Mouse (Mus musculus): ENCODE results near the gene Kif1b. TPM values are rescaled to one million over a fixed set of nuclear protein-coding genes. Genes with fewer than 3 reads are reported as not detected.
"Not testable (repeated sequence)": the region's sequence is repeated elsewhere in the genome, so short reads cannot be mapped to it uniquely, and the experiment has no call there.

Kif1b gene
- polyA plus RNA-seq, 1 experiment from 2014 or later: 34.4 TPM

DNA sequence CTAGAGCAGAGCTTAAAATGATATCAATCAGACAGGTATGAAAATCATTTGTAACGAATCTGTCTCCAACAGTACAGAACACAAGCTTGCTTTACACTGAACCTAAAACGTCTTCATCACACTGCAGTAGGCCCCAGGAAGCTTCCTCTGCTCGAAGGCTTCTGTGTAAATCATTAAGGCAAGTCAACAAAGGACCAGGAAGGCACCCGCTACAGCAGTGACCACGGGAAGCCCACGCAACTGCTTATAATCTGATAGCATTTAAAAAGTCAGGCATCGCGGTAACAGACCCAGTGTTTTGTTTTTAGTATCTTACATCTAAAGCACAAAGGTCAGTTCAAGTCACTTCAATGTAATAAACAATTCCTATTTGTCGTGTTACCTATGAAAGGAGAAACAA lies 73.6 kb downstream of the Kif1b start:
- 46% methylated on average over 9 of the region's 9 CpGs for WGBS
- H3K4me3 ChIP-seq (ENCODE audit: low read depth, low read length): no peak overlapping the region
- no peak overlapping the region for H3K27ac ChIP-seq (ENCODE audit: low read depth)
- no peak overlapping the region for H3K9ac ChIP-seq (ENCODE audit: low read length)
- no peaks in the 10 kb centered on the region for H3K27me3 ChIP-seq (replicated peaks; ENCODE audit: control insufficient read depth, insufficient read depth, low read length)
- H3K4me2 ChIP-seq (ENCODE audit: low read length): no peak overlapping the region
- no peaks in the 10 kb centered on the region for H3K9me3 ChIP-seq (ENCODE audit: control insufficient read depth, low read length)
- H3K4me1 ChIP-seq (replicated peaks; ENCODE audit: control insufficient read depth, insufficient read depth, low read length): 0 out of 2 replicates have a peak, but pooled peaks cover 2% of the 10 kb centered on the region
- ATAC-seq (replicated peaks; ENCODE audit: low FRiP score, low TSS enrichment, low read depth) (no peak), DNase-seq (ENCODE audit: low spot score) (no peak)
- peaks cover 23% of the 10 kb centered on the region for H3K36me3 ChIP-seq (ENCODE audit: control insufficient read depth, insufficient read depth, low read length)

- not testable (repeated sequence) for H3K27ac ChIP-seq (ENCODE audit: low read depth); H3K27me3 ChIP-seq (replicated peaks; ENCODE audit: control insufficient read depth, insufficient read depth, low read length); H3K4me1 ChIP-seq (replicated peaks; ENCODE audit: control insufficient read depth, insufficient read depth, low read length); DNase-seq (ENCODE audit: low spot score); H3K4me2 ChIP-seq (ENCODE audit: low read length); H3K9ac ChIP-seq (ENCODE audit: low read length); H3K4me3 ChIP-seq (ENCODE audit: low read depth, low read length); H3K9me3 ChIP-seq (ENCODE audit: control insufficient read depth, low read length); ATAC-seq (replicated peaks; ENCODE audit: low FRiP score, low TSS enrichment, low read depth)
- WGBS: 93% methylated on average over 3 of the region's 3 CpGs
- peaks cover 15% of the 10 kb centered on the region for H3K36me3 ChIP-seq (ENCODE audit: control insufficient read depth, insufficient read depth, low read length)
Measured at GRCm38 (mm10) chr4:149228682-149229081, 78.8 kb downstream of the Kif1b start.

GRCm38 (mm10) chr4:149228256-149228655 lies 79.2 kb downstream of the Kif1b start:
- H3K9me3 ChIP-seq (ENCODE audit: control insufficient read depth, low read length): no peaks in the 10 kb centered on the region
- ATAC-seq (replicated peaks; ENCODE audit: low FRiP score, low TSS enrichment, low read depth): no peak
- H3K27ac ChIP-seq (ENCODE audit: low read depth): no peak overlapping the region
- H3K27me3 ChIP-seq (replicated peaks; ENCODE audit: control insufficient read depth, insufficient read depth, low read length): no peaks in the 10 kb centered on the region
- H3K36me3 ChIP-seq (ENCODE audit: control insufficient read depth, insufficient read depth, low read length): peaks cover 18% of the 10 kb centered on the region
- H3K4me2 ChIP-seq (ENCODE audit: low read length): no peak overlapping the region
- no peak overlapping the region for H3K4me3 ChIP-seq (ENCODE audit: low read depth, low read length)
- H3K9ac ChIP-seq (ENCODE audit: low read length): no peak overlapping the region
- no peaks in the 10 kb centered on the region for H3K4me1 ChIP-seq (replicated peaks; ENCODE audit: control insufficient read depth, insufficient read depth, low read length)
- no peak for DNase-seq (ENCODE audit: low spot score)
- WGBS: 91% methylated on average over 3 of the region's 3 CpGs

- Histone ChIP-seq H3K36me3 (ENCODE audit: control insufficient read depth, insufficient read depth, low read length) (peaks cover 37% of the 10 kb centered on the region), H3K4me2 (ENCODE audit: low read length) (no peak overlapping the region), H3K27me3 (replicated peaks; ENCODE audit: control insufficient read depth, insufficient read depth, low read length) (no peaks in the 10 kb centered on the region), H3K9me3 (ENCODE audit: control insufficient read depth, low read length) (no peaks in the 10 kb centered on the region), H3K4me1 (replicated peaks; ENCODE audit: control insufficient read depth, insufficient read depth, low read length) (no peaks in the 10 kb centered on the region), H3K27ac (ENCODE audit: low read depth) (no peak overlapping the region), H3K4me3 (ENCODE audit: low read depth, low read length) (no peak overlapping the region), H3K9ac (ENCODE audit: low read length) (no peak overlapping the region)
- 89% methylated on average over 3 of the region's 3 CpGs for WGBS
- DNase-seq (ENCODE audit: low spot score) (no peak), ATAC-seq (replicated peaks; ENCODE audit: low FRiP score, low TSS enrichment, low read depth) (no peak)
Measured at GRCm38 (mm10) chr4:149226311-149226710, 81.2 kb downstream of the Kif1b start.

DNA sequence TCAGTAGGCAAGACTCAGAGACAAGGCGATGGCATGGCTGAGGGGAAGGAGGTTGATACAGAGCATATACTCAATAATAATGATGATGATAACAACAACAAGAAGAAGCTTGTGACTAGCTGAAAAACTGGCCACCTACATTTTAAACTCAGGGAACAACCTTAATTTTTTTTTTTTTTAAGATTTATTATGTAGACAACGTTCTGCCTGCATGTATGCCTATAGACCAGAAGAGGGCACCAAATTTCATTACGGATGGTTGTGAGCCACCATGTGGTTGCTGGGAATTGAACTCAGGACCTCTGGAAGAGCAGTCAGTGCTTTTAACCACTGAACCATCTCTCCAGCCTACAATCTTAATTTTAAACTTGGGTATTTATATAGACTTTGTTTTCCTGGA lies 84.0 kb downstream of the Kif1b start:
- no peaks in the 10 kb centered on the region for H3K9me3 ChIP-seq (ENCODE audit: control insufficient read depth, low read length)
- H3K9ac ChIP-seq (ENCODE audit: low read length): no peak overlapping the region
- no peak overlapping the region for H3K4me3 ChIP-seq (ENCODE audit: low read depth, low read length)
- no peak overlapping the region for H3K4me2 ChIP-seq (ENCODE audit: low read length)
- 96% methylated on average over 3 of the region's 3 CpGs for WGBS
- DNase-seq (ENCODE audit: low spot score) (no peak), ATAC-seq (replicated peaks; ENCODE audit: low FRiP score, low TSS enrichment, low read depth) (no peak)
- no peak overlapping the region for H3K27ac ChIP-seq (ENCODE audit: low read depth)
- no peaks in the 10 kb centered on the region for H3K4me1 ChIP-seq (replicated peaks; ENCODE audit: control insufficient read depth, insufficient read depth, low read length)
- H3K27me3 ChIP-seq (replicated peaks; ENCODE audit: control insufficient read depth, insufficient read depth, low read length): no peaks in the 10 kb centered on the region
- peaks cover 44% of the 10 kb centered on the region for H3K36me3 ChIP-seq (ENCODE audit: control insufficient read depth, insufficient read depth, low read length)

- Histone ChIP-seq H3K9me3 (ENCODE audit: control insufficient read depth, low read length) (no peaks in the 10 kb centered on the region), H3K4me3 (ENCODE audit: low read depth, low read length) (no peak overlapping the region), H3K4me1 (replicated peaks; ENCODE audit: control insufficient read depth, insufficient read depth, low read length) (peaks cover 7% of the 10 kb centered on the region), H3K4me2 (ENCODE audit: low read length) (no peak overlapping the region), H3K9ac (ENCODE audit: low read length) (no peak overlapping the region), H3K27ac (ENCODE audit: low read depth) (no peak overlapping the region), H3K27me3 (replicated peaks; ENCODE audit: control insufficient read depth, insufficient read depth, low read length) (no peaks in the 10 kb centered on the region), H3K36me3 (ENCODE audit: control insufficient read depth, insufficient read depth, low read length) (peaks cover 44% of the 10 kb centered on the region)
- DNase-seq (ENCODE audit: low spot score): no peak
- ATAC-seq (replicated peaks; ENCODE audit: low FRiP score, low TSS enrichment, low read depth): no peak
- 87% methylated on average over 17 of the region's 17 CpGs for WGBS
Measured at GRCm38 (mm10) chr4:149220481-149220880, 87.0 kb downstream of the Kif1b start.

DNA sequence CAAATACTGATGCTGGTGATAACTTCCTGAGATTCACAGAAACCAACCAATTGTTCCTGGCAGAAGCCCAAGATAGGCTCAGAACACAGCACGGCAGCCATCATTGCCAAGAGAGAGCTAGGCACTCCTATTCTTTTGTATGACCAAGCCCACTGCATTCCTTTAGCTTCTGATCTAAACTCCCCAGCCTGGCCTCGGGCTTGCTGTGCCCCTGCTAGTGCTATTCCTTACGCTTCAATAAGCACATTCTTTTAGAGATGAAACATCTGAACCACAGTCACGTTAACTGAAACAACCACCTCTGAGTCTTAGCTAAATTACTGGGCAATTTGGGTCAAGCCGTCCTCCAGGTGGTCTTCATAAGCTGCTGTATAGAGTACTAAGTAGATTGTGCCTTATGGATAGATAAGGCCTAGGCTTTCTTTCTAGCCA lies 87.4 kb downstream of the Kif1b start:
- H3K9ac ChIP-seq (ENCODE audit: low read length): no peak overlapping the region
- H3K4me1 ChIP-seq (replicated peaks; ENCODE audit: control insufficient read depth, insufficient read depth, low read length): peaks cover 9% of the 10 kb centered on the region
- no peaks in the 10 kb centered on the region for H3K27me3 ChIP-seq (replicated peaks; ENCODE audit: control insufficient read depth, insufficient read depth, low read length)
- DNase-seq (ENCODE audit: low spot score): no peak
- H3K4me2 ChIP-seq (ENCODE audit: low read length): no peak overlapping the region
- WGBS: 69% methylated on average over 5 of the region's 5 CpGs
- no peak overlapping the region for H3K27ac ChIP-seq (ENCODE audit: low read depth)
- no peak overlapping the region for H3K4me3 ChIP-seq (ENCODE audit: low read depth, low read length)
- peaks cover 44% of the 10 kb centered on the region for H3K36me3 ChIP-seq (ENCODE audit: control insufficient read depth, insufficient read depth, low read length)
- ATAC-seq (replicated peaks; ENCODE audit: low FRiP score, low TSS enrichment, low read depth): no peak
- H3K9me3 ChIP-seq (ENCODE audit: control insufficient read depth, low read length): no peaks in the 10 kb centered on the region

- ATAC-seq (replicated peaks; ENCODE audit: low FRiP score, low TSS enrichment, low read depth) (no peak), DNase-seq (ENCODE audit: low spot score) (no peak)
- Histone ChIP-seq H3K9ac (ENCODE audit: low read length) (no peak overlapping the region), H3K4me1 (replicated peaks; ENCODE audit: control insufficient read depth, insufficient read depth, low read length) (peaks cover 11% of the 10 kb centered on the region), H3K36me3 (ENCODE audit: control insufficient read depth, insufficient read depth, low read length) (peaks cover 41% of the 10 kb centered on the region), H3K27ac (ENCODE audit: low read depth) (no peak overlapping the region), H3K4me2 (ENCODE audit: low read length) (no peak overlapping the region), H3K27me3 (replicated peaks; ENCODE audit: control insufficient read depth, insufficient read depth, low read length) (no peaks in the 10 kb centered on the region), H3K9me3 (ENCODE audit: control insufficient read depth, low read length) (no peaks in the 10 kb centered on the region), H3K4me3 (ENCODE audit: low read depth, low read length) (no peak overlapping the region)
- WGBS: 84% methylated on average over 12 of the region's 12 CpGs
Measured at GRCm38 (mm10) chr4:149219401-149220041, 88.0 kb downstream of the Kif1b start.

DNA sequence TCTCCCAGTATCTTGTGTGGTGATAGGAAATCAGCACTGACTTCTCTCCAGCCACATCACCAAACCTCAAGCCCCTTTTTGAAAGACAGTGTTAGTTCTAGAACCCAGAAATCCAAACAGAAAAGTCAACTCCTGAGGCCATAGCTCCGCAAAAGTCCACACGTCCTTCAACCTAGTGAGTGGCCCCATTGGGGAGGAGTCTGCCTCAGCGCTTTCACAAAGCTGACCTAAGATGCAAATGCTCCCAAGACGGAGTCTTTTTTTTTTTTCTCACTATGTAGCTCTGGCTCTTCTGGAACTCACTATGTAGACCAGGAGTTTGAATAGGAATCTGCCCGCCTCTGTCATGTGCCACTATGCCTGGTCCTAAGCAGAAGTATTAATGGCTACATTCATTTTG lies 89.0 kb downstream of the Kif1b start:
- Histone ChIP-seq H3K27me3 (replicated peaks; ENCODE audit: control insufficient read depth, insufficient read depth, low read length) (no peaks in the 10 kb centered on the region), H3K4me2 (ENCODE audit: low read length) (no peak overlapping the region), H3K9ac (ENCODE audit: low read length) (no peak overlapping the region), H3K4me1 (replicated peaks; ENCODE audit: control insufficient read depth, insufficient read depth, low read length) (peaks cover 11% of the 10 kb centered on the region), H3K27ac (ENCODE audit: low read depth) (no peak overlapping the region), H3K36me3 (ENCODE audit: control insufficient read depth, insufficient read depth, low read length) (peaks cover 37% of the 10 kb centered on the region), H3K4me3 (ENCODE audit: low read depth, low read length) (no peak overlapping the region), H3K9me3 (ENCODE audit: control insufficient read depth, low read length) (no peaks in the 10 kb centered on the region)
- WGBS: 93% methylated on average over 5 of the region's 5 CpGs
- ATAC-seq (replicated peaks; ENCODE audit: low FRiP score, low TSS enrichment, low read depth): no peak
- no peak for DNase-seq (ENCODE audit: low spot score)
